Mouse (Mus musculus) liver, embryonic 13.5 days (tissue): ENCODE measurements around the gene Bcl9l. TPM values are rescaled to one million over a fixed set of nuclear protein-coding genes. Genes with fewer than 3 reads are reported as not detected.

Source experiments
- ATAC-seq: fragments of 200-750 bp; cut with Nextera tagmentation; 2 replicates; pipeline ENCODE4 v1.8.0; 2017; ENCODE audit warnings: low read depth, mild to moderate bottlenecking, moderate number of reproducible peaks, moderate library complexity
- DNase-seq: peaks from one replicate; pipeline ENCODE4 v3.0.0; 2022
- H3K27ac ChIP-seq: fragments of 300-500 bp; sonication (generic); 2 replicates; pipeline ENCODE4 v1.5.1; 2015; ENCODE audit warnings: moderate library complexity, mild to moderate bottlenecking, inconsistent platforms
- H3K27me3 ChIP-seq: fragments of 300-500 bp; sonication (generic); 2 replicates; pipeline ENCODE4 v1.6.1; 2015; ENCODE audit warnings: mild to moderate bottlenecking, inconsistent platforms
- H3K36me3 ChIP-seq: fragments of 300-500 bp; sonication (generic); 2 replicates; pipeline ENCODE4 v1.6.1; 2015; ENCODE audit warnings: mild to moderate bottlenecking, inconsistent platforms
- H3K4me1 ChIP-seq: fragments of 300-500 bp; sonication (generic); replicated peaks from 2 replicates; pipeline ENCODE4 v1.6.1; 2015; ENCODE audit warnings: inconsistent platforms
- H3K4me2 ChIP-seq: fragments of 300-500 bp; sonication (generic); 2 replicates; pipeline ENCODE4 v1.6.1; 2015; ENCODE audit warnings: inconsistent platforms, mild to moderate bottlenecking, moderate library complexity
- H3K4me3 ChIP-seq: fragments of 300-500 bp; sonication (generic); replicated peaks from 2 replicates; pipeline ENCODE4 v1.5.1; 2015; ENCODE audit warnings: mild to moderate bottlenecking, inconsistent platforms
- H3K9ac ChIP-seq: fragments of 300-500 bp; sonication (generic); 2 replicates; pipeline ENCODE4 v1.6.1; 2015; ENCODE audit warnings: mild to moderate bottlenecking, inconsistent platforms
- H3K9me3 ChIP-seq: fragments of 300-500 bp; sonication (generic); replicated peaks from 2 replicates; pipeline ENCODE4 v1.6.1; 2016; ENCODE audit warnings: inconsistent platforms
- WGBS: fragments of 180-500 bp; shearing (Covaris S2); methylation state at CpG from one replicate; pipeline ENCODE4 v1.1.7; 2015; ENCODE audit not compliant: insufficient replicate concordance; 5-methylcytosine and 5-hydroxymethylcytosine counted together
- polyA plus RNA-seq: library from polyadenylated mRNA; unstranded; fragments of >200 nt; fragmentation: Nextera tagmentation; extraction: Ambion mirVana; gene quantifications from 2 replicates; pipeline ENCODE4 v1.2.1, GENCODE M21; 2015

The Bcl9l gene
- polyA plus RNA-seq, 1 experiment from 2014 or later = 1.5 TPM

- Histone ChIP-seq H3K9me3 (no peaks in the 10 kb centered on the region), H3K27me3 (0 out of 2 replicates have a peak, but pooled peaks cover 3% of the 10 kb centered on the region), H3K36me3 (peaks cover 35% of the 10 kb centered on the region), H3K9ac (peak overlapping the region; percentile 48), H3K4me1 (peaks cover 43% of the 10 kb centered on the region), H3K27ac (no peak overlapping the region), H3K4me3 (peak overlapping the region; percentile 48; the same call in 1 of the 2 replicates), H3K4me2 (peak overlapping the region; percentile 63)
- ATAC-seq = no peak
- no peak for DNase-seq
- WGBS = 77% methylated on average over 19 of the region's 19 CpGs
Observed at GRCm38 (mm10) chr9:44508721-44509486, 26.3 kb downstream of the Bcl9l start.

- DNase-seq = peak; percentile 66
- 0 out of 2 replicates have a peak, but pooled peaks have one; percentile 39 for ATAC-seq
- Histone ChIP-seq H3K9ac (peak overlapping the region; percentile 48), H3K27ac (no peak overlapping the region), H3K4me2 (peak overlapping the region; percentile 63), H3K4me3 (peak overlapping the region; percentile 48), H3K4me1 (peaks cover 44% of the 10 kb centered on the region), H3K9me3 (no peaks in the 10 kb centered on the region), H3K36me3 (peaks cover 35% of the 10 kb centered on the region), H3K27me3 (0 out of 2 replicates have a peak, but pooled peaks cover 3% of the 10 kb centered on the region)
- WGBS = 12% methylated on average over 26 of the region's 27 CpGs
Observed at GRCm38 (mm10) chr9:44509487-44510354, 27.1 kb downstream of the Bcl9l start.

GRCm38 (mm10) chr9:44510355-44510871, 27.8 kb downstream of the Bcl9l start:
- no peak for ATAC-seq
- Histone ChIP-seq H3K27me3 (0 out of 2 replicates have a peak, but pooled peaks cover 3% of the 10 kb centered on the region), H3K27ac (peak overlapping the region; percentile 43; the same call in 1 of the 2 replicates), H3K4me2 (peak overlapping the region; percentile 63), H3K9ac (0 out of 2 replicates have a peak overlapping the region, but pooled peaks have one; percentile 48), H3K36me3 (peaks cover 30% of the 10 kb centered on the region), H3K4me1 (peaks cover 49% of the 10 kb centered on the region), H3K4me3 (peak overlapping the region; percentile 48), H3K9me3 (no peaks in the 10 kb centered on the region)
- WGBS = 35% methylated on average over 9 of the region's 9 CpGs
- DNase-seq = no peak

GRCm38 (mm10) chr9:44510872-44511601, 28.4 kb downstream of the Bcl9l start:
- no peak for DNase-seq
- 0 out of 2 replicates have a peak, but pooled peaks cover 3% of the 10 kb centered on the region for H3K27me3 ChIP-seq
- H3K27ac ChIP-seq = peak overlapping the region; percentile 43; the same call in 1 of the 2 replicates
- H3K9ac ChIP-seq = 0 out of 2 replicates have a peak overlapping the region, but pooled peaks have one; percentile 48
- H3K4me3 ChIP-seq = no peak overlapping the region
- H3K9me3 ChIP-seq = no peaks in the 10 kb centered on the region
- peaks cover 49% of the 10 kb centered on the region for H3K4me1 ChIP-seq
- 70% methylated on average over 5 of the region's 5 CpGs for WGBS
- H3K4me2 ChIP-seq = no peak overlapping the region
- H3K36me3 ChIP-seq = peaks cover 24% of the 10 kb centered on the region
- no peak for ATAC-seq

- H3K36me3 ChIP-seq = peaks cover 13% of the 10 kb centered on the region; the same call in 1 of the 2 replicates
- H3K9me3 ChIP-seq = no peaks in the 10 kb centered on the region
- 30% methylated on average over 9 of the region's 9 CpGs for WGBS
- 0 out of 2 replicates have a peak, but pooled peaks cover 3% of the 10 kb centered on the region for H3K27me3 ChIP-seq
- H3K9ac ChIP-seq = no peak overlapping the region
- no peak overlapping the region for H3K4me2 ChIP-seq
- DNase-seq = no peak
- H3K27ac ChIP-seq = no peak overlapping the region
- peaks cover 52% of the 10 kb centered on the region for H3K4me1 ChIP-seq
- no peak for ATAC-seq
- no peak overlapping the region for H3K4me3 ChIP-seq
Observed at GRCm38 (mm10) chr9:44511935-44512716, 29.5 kb downstream of the Bcl9l start.

GRCm38 (mm10) chr9:44512717-44513003, 30.0 kb downstream of the Bcl9l start:
- no peak overlapping the region for H3K4me2 ChIP-seq
- no peak overlapping the region for H3K4me3 ChIP-seq
- ATAC-seq (no peak), DNase-seq (no peak)
- no peak overlapping the region for H3K27ac ChIP-seq
- H3K36me3 ChIP-seq = peaks cover 8% of the 10 kb centered on the region; the same call in 1 of the 2 replicates
- 79% methylated on average over 3 of the region's 3 CpGs for WGBS
- H3K27me3 ChIP-seq = 0 out of 2 replicates have a peak, but pooled peaks cover 3% of the 10 kb centered on the region
- peaks cover 54% of the 10 kb centered on the region for H3K4me1 ChIP-seq
- H3K9ac ChIP-seq = no peak overlapping the region
- no peaks in the 10 kb centered on the region for H3K9me3 ChIP-seq

GRCm38 (mm10) chr9:44513121-44513520, 30.5 kb downstream of the Bcl9l start:
- Histone ChIP-seq H3K9ac (no peak overlapping the region), H3K4me3 (no peak overlapping the region), H3K27ac (no peak overlapping the region), H3K27me3 (0 out of 2 replicates have a peak, but pooled peaks cover 3% of the 10 kb centered on the region), H3K4me2 (no peak overlapping the region), H3K36me3 (peaks cover 5% of the 10 kb centered on the region; the same call in 1 of the 2 replicates), H3K4me1 (peaks cover 54% of the 10 kb centered on the region), H3K9me3 (no peaks in the 10 kb centered on the region)
- WGBS = 74% methylated on average over 11 of the region's 11 CpGs
- ATAC-seq = no peak
- no peak for DNase-seq

GRCm38 (mm10) chr9:44513610-44514009, 31.0 kb downstream of the Bcl9l start:
- peaks cover 3% of the 10 kb centered on the region; the same call in 1 of the 2 replicates for H3K36me3 ChIP-seq
- peaks cover 54% of the 10 kb centered on the region for H3K4me1 ChIP-seq
- no peak overlapping the region for H3K27ac ChIP-seq
- 0 out of 2 replicates have a peak, but pooled peaks cover 3% of the 10 kb centered on the region for H3K27me3 ChIP-seq
- no peak overlapping the region for H3K4me2 ChIP-seq
- no peak overlapping the region for H3K9ac ChIP-seq
- 71% methylated on average over 20 of the region's 20 CpGs for WGBS
- ATAC-seq = no peak
- no peak for DNase-seq
- H3K9me3 ChIP-seq = no peaks in the 10 kb centered on the region
- no peak overlapping the region for H3K4me3 ChIP-seq

- Histone ChIP-seq H3K4me3 (no peak overlapping the region), H3K4me1 (peaks cover 50% of the 10 kb centered on the region), H3K27ac (no peak overlapping the region), H3K9ac (no peak overlapping the region), H3K27me3 (0 out of 2 replicates have a peak, but pooled peaks cover 3% of the 10 kb centered on the region), H3K4me2 (no peak overlapping the region), H3K9me3 (no peaks in the 10 kb centered on the region), H3K36me3 (no peaks in the 10 kb centered on the region)
- no peak for DNase-seq
- no peak for ATAC-seq
- WGBS = 71% methylated on average over 5 of the region's 5 CpGs
Observed at GRCm38 (mm10) chr9:44514147-44514546, 31.5 kb downstream of the Bcl9l start.
